Mouse (Mus musculus) retina, adult 2 months (tissue): ENCODE results near the gene Ptprn2.

Experiments used
- DNase-seq: peaks from one replicate; pipeline ENCODE4 v3.0.0-alpha.2; 2012; ENCODE audit warnings: low read depth, low spot score

The Ptprn2 gene

GRCm38 (mm10) chr12:117305625-117306105 is 820.1 kb downstream of the Ptprn2 start:
- DNase-seq, result no peak

GRCm38 (mm10) chr12:117312079-117312478 is 826.6 kb downstream of the Ptprn2 start:
- DNase-seq, result no peak

- DNase-seq, result no peak
Observed at GRCm38 (mm10) chr12:117314987-117315386, 829.5 kb downstream of the Ptprn2 start.

- DNase-seq, result no peak
Observed at GRCm38 (mm10) chr12:117315661-117316060, 830.1 kb downstream of the Ptprn2 start.

- DNase-seq, result no peak
Observed at GRCm38 (mm10) chr12:117318229-117318628, 832.7 kb downstream of the Ptprn2 start.

GRCm38 (mm10) chr12:117323017-117323416 is 837.5 kb downstream of the Ptprn2 start:
- no peak for DNase-seq
